Mouse (Mus musculus): ENCODE results near the gene Hist1h1e. TPM values are rescaled to one million over a fixed set of nuclear protein-coding genes. Genes with fewer than 3 reads are reported as not detected.
"Not testable (repeated sequence)": the region's sequence is repeated elsewhere in the genome, so short reads cannot be mapped to it uniquely, and the experiment has no call there.

Gene Hist1h1e
- polyA plus RNA-seq, 1 experiment, result not detected

- Histone ChIP-seq H3K27ac (ENCODE audit: insufficient read depth, low read depth, low read length) (no peak overlapping the region), H3K4me1 (ENCODE audit: control insufficient read depth, insufficient read depth, low read length) (no peaks in the 10 kb centered on the region), H3K4me3 (ENCODE audit: insufficient read depth, low read depth, low read length) (no peak overlapping the region)
- WGBS, result 86% methylated on average over 2 of the region's 2 CpGs
- TF ChIP-seq POLR2A (IDR thresholded peaks at IDR 0.05; ENCODE audit: insufficient read depth, low read depth, low read length) (no peak), CTCF (IDR thresholded peaks at IDR 0.05; ENCODE audit: insufficient read depth, low read depth, low read length) (no peak)
These were observed 27.2 kb downstream of the Hist1h1e start for GRCm38 (mm10) chr13:23595185-23595584.

DNA sequence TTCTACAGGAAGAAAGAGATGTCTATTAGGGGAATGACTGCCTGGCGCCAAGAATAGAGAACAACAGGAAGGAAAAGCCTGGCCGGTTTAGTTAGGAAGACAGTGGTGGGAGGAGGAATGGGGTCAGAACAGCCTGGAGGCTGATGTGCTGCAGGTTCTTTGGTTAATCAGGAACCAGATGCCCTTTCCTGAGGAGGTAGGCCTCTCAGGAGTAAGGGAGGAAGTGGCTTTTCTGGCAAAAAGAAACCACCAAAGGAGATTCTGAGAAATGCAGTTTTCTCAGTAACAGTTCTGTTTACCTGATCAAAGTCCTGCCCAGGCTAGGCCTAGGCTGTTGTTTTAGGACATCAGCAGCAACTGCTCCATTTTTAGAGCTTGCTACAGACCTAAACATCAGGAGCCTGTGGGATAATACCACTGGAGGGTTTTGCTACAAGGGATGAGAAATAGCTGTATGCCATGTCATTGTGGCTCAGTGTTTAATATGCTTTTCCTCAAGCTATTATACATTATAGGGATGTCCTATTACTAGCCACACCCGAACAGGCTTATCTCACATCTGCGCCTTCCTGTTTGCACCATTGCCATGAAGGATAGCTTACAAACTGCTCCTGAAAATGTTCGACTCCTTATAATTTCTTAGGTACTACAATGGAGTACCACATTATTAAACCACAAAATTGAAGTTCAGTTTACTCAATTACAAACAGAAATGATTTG, 29.1 kb downstream of the Hist1h1e start:
- TF ChIP-seq CTCF (IDR thresholded peaks at IDR 0.05; ENCODE audit: insufficient read depth, low read depth, low read length) (no peak), POLR2A (IDR thresholded peaks at IDR 0.05; ENCODE audit: insufficient read depth, low read depth, low read length) (no peak)
- WGBS, result 85% methylated on average over 5 of the region's 5 CpGs
- no peaks in the 10 kb centered on the region for H3K4me1 ChIP-seq (ENCODE audit: control insufficient read depth, insufficient read depth, low read length)
- no peak overlapping the region for H3K4me3 ChIP-seq (ENCODE audit: insufficient read depth, low read depth, low read length)
- H3K27ac ChIP-seq (ENCODE audit: insufficient read depth, low read depth, low read length), result no peak overlapping the region

GRCm38 (mm10) chr13:23592614-23593013, 29.7 kb downstream of the Hist1h1e start:
- TF ChIP-seq POLR2A (IDR thresholded peaks at IDR 0.05; ENCODE audit: insufficient read depth, low read depth, low read length), result no peak
- no peak for TF ChIP-seq CTCF (IDR thresholded peaks at IDR 0.05; ENCODE audit: insufficient read depth, low read depth, low read length)
- no peaks in the 10 kb centered on the region for H3K4me1 ChIP-seq (ENCODE audit: control insufficient read depth, insufficient read depth, low read length)
- no peak overlapping the region for H3K27ac ChIP-seq (ENCODE audit: insufficient read depth, low read depth, low read length)
- H3K4me3 ChIP-seq (ENCODE audit: insufficient read depth, low read depth, low read length), result no peak overlapping the region
- WGBS, result 75% methylated on average over 7 of the region's 7 CpGs

DNA sequence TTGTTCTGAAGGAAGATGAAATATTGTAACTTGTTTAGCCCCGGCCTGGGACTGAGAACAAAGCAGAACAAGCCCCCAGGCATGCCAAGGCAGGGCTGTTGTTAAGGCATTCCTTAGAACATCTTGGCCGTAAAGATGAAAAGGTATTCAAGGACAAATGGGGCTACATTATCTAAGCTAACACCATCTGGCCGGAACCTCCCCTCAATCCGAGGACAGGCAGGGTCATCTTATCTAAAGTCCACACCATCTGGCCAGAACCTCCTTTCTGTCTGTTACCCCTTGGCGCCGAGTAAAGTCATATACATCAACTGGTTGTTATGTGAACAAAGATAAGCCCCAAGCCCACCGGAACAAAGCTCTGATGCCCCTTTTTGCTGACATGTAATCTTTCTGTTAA, 30.5 kb downstream of the Hist1h1e start:
- WGBS, result 94% methylated on average over 7 of the region's 7 CpGs
- H3K4me1 ChIP-seq (ENCODE audit: control insufficient read depth, insufficient read depth, low read length); H3K27ac ChIP-seq (ENCODE audit: insufficient read depth, low read depth, low read length); H3K4me3 ChIP-seq (ENCODE audit: insufficient read depth, low read depth, low read length): not testable (repeated sequence)

DNA sequence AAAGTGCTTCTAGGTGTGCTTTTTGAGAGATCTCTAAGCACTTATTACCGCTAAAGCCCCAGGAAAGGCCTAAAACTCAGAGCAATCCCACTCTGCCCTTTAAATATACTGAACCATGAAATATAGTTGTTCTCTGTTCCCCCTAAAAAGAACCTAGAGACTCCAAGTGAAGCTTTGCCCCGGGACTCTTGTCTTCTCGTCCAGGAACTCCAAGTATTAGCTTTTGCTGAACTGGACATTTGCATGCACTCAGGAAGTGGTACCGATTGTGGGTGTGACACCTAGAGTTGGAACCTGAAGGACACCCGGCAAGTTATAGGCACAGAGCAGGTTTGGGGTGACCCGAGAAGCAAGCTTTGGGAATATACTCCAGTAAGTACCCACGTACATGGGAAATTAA, 31.2 kb downstream of the Hist1h1e start:
- 95% methylated on average over 7 of the region's 7 CpGs for WGBS
- no peak overlapping the region for H3K27ac ChIP-seq (ENCODE audit: insufficient read depth, low read depth, low read length)
- TF ChIP-seq CTCF (IDR thresholded peaks at IDR 0.05; ENCODE audit: insufficient read depth, low read depth, low read length) (no peak), POLR2A (IDR thresholded peaks at IDR 0.05; ENCODE audit: insufficient read depth, low read depth, low read length) (no peak)
- no peaks in the 10 kb centered on the region for H3K4me1 ChIP-seq (ENCODE audit: control insufficient read depth, insufficient read depth, low read length)
- no peak overlapping the region for H3K4me3 ChIP-seq (ENCODE audit: insufficient read depth, low read depth, low read length)

DNA sequence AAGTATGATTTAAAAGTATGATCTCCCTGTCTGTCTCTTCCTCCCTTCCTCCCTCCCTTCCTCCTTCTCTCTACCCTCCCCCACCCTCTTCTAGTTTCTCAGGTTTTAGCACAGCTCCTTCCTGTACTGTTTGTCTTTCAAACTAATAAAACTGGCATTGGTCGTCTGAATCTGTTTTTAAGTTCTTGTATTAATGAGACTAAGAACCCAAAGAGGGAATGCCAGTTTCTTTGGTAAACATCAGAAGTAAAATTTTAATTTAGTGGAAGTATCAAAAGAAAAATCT, 35.5 kb downstream of the Hist1h1e start:
- Histone ChIP-seq H3K27ac (ENCODE audit: insufficient read depth, low read depth, low read length) (no peak overlapping the region), H3K4me1 (ENCODE audit: control insufficient read depth, insufficient read depth, low read length) (peaks cover 3% of the 10 kb centered on the region; the same call in 1 of the 2 replicates), H3K4me3 (ENCODE audit: insufficient read depth, low read depth, low read length) (no peak overlapping the region)
- no peak for TF ChIP-seq CTCF (IDR thresholded peaks at IDR 0.05; ENCODE audit: insufficient read depth, low read depth, low read length)
- no peak for TF ChIP-seq POLR2A (IDR thresholded peaks at IDR 0.05; ENCODE audit: insufficient read depth, low read depth, low read length)
- WGBS, result 5% methylated on average over 1 of the region's 1 CpGs

GRCm38 (mm10) chr13:23586099-23586939, 36.0 kb downstream of the Hist1h1e start:
- TF ChIP-seq POLR2A (IDR thresholded peaks at IDR 0.05; ENCODE audit: insufficient read depth, low read depth, low read length), result no peak
- TF ChIP-seq CTCF (IDR thresholded peaks at IDR 0.05; ENCODE audit: insufficient read depth, low read depth, low read length), result no peak
- Histone ChIP-seq H3K27ac (ENCODE audit: insufficient read depth, low read depth, low read length) (no peak overlapping the region), H3K4me3 (ENCODE audit: insufficient read depth, low read depth, low read length) (peak overlapping the region; percentile 13; the same call in 1 of the 2 replicates), H3K4me1 (ENCODE audit: control insufficient read depth, insufficient read depth, low read length) (peaks cover 3% of the 10 kb centered on the region; the same call in 1 of the 2 replicates)
- WGBS, result 1% methylated on average over 22 of the region's 22 CpGs

DNA sequence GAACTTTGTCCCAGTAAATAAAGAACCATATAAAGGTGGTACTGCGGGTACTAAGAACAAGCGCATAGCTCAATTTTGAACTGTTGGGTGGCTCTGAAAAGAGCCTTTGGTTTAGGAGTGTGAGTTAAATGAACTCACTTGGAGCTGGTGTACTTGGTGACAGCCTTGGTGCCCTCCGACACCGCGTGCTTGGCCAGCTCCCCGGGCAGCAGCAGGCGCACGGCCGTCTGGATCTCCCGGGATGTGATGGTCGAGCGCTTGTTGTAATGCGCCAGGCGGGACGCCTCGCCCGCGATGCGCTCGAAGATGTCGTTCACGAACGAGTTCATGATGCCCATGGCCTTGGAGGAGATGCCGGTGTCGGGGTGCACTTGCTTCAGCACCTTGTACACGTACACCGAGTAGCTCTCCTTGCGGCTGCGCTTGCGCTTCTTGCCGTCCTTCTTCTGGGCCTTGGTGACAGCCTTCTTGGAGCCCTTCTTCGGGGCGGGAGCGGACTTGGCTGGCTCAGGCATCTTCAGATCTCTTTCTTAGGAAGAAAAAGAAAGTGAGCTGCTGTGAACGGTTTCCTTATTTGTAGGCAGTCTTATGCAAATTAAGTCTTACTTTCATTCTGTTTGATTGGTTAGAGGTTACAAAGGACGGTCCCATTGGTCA, 36.8 kb downstream of the Hist1h1e start:
- TF ChIP-seq POLR2A (IDR thresholded peaks at IDR 0.05; ENCODE audit: insufficient read depth, low read depth, low read length), result peak; percentile 53; the same call in 1 of the 2 replicates
- WGBS, result under 1% methylated on average over 26 of the region's 36 CpGs
- H3K4me3 ChIP-seq (ENCODE audit: insufficient read depth, low read depth, low read length), result peak overlapping the region; percentile 55
- not testable (repeated sequence) for H3K4me1 ChIP-seq (ENCODE audit: control insufficient read depth, insufficient read depth, low read length)
- H3K27ac ChIP-seq (ENCODE audit: insufficient read depth, low read depth, low read length), result peak overlapping the region; percentile 90

- Histone ChIP-seq H3K4me1 (ENCODE audit: control insufficient read depth, insufficient read depth, low read length) (peaks cover 3% of the 10 kb centered on the region; the same call in 1 of the 2 replicates), H3K4me3 (ENCODE audit: insufficient read depth, low read depth, low read length) (peak overlapping the region; percentile 54), H3K27ac (ENCODE audit: insufficient read depth, low read depth, low read length) (peak overlapping the region; percentile 90)
- under 1% methylated on average over 21 of the region's 21 CpGs for WGBS
- TF ChIP-seq POLR2A (IDR thresholded peaks at IDR 0.05; ENCODE audit: insufficient read depth, low read depth, low read length) (no peak), CTCF (IDR thresholded peaks at IDR 0.05; ENCODE audit: insufficient read depth, low read depth, low read length) (no peak)
These were observed 37.3 kb downstream of the Hist1h1e start for GRCm38 (mm10) chr13:23585029-23585441.

All from olfactory bulb, adult 2 months (tissue).